Mouse (Mus musculus): ENCODE measurements around the gene Herc3.

DNA sequence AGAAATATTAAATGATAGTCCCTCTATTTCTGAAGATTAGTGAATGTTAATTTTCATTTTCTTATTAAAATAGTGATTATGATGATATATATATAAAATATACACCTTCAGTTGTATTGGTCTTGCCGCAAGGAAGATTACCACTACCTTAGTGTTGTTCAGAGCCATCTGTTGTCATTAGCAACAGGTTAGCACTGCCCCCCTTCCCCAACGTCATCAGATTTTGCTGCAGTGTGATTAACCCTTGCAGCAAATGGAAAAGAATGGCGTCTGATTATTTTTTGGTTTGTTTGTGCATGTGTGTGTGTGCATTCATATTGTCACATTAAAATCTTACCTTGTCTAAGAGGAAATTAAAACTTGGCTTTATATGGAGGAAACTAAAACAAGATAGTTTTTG, 73.3 kb downstream of the Herc3 start:
- TF ChIP-seq POLR2A (IDR thresholded peaks at IDR 0.05; ENCODE audit: borderline replicate concordance, extremely low read depth, insufficient read depth, insufficient read length, poor library complexity, severe bottlenecking) (no peak), CTCF (IDR thresholded peaks at IDR 0.05; ENCODE audit: borderline replicate concordance, extremely low read depth, insufficient read depth, insufficient read length) (no peak)

Measured in brain, embryonic 14.5 days (tissue).